Mouse (Mus musculus) midbrain, embryonic 11.5 days (tissue): Measurements from ENCODE around the gene Qpctl. TPM values are rescaled to one million over a fixed set of nuclear protein-coding genes. Genes with fewer than 3 reads are reported as not detected.

ENCODE experiments used
- ATAC-seq: fragments of 200-750 bp; cut with Nextera tagmentation; 2 replicates; pipeline ENCODE4 v1.8.0; 2017; ENCODE audit warnings: moderate TSS enrichment, moderate library complexity; ENCODE audit not compliant: low FRiP score
- DNase-seq: peaks from one replicate; pipeline ENCODE4 v3.0.0; 2015; ENCODE audit warnings: low spot score; ENCODE audit errors: missing footprints
- H3K27ac ChIP-seq: fragments of 300-500 bp; sonication (generic); 2 replicates; pipeline ENCODE4 v1.5.1; 2014; ENCODE audit warnings: low read depth, low read length
- H3K27me3 ChIP-seq: fragments of 300-500 bp; sonication (generic); 2 replicates; pipeline ENCODE4 v1.6.1; 2014; ENCODE audit warnings: mild to moderate bottlenecking, low read length, moderate library complexity, mixed read lengths; ENCODE audit not compliant: control insufficient read depth, insufficient read depth
- H3K36me3 ChIP-seq: fragments of 300-500 bp; sonication (generic); 2 replicates; pipeline ENCODE4 v1.6.1; 2014; ENCODE audit warnings: mild to moderate bottlenecking, low read length, moderate library complexity, mixed read lengths; ENCODE audit not compliant: control insufficient read depth, insufficient read depth
- H3K4me1 ChIP-seq: fragments of 300-500 bp; sonication (generic); 2 replicates; pipeline ENCODE4 v1.6.1; 2014; ENCODE audit warnings: low read length; ENCODE audit not compliant: control insufficient read depth, insufficient read depth
- H3K4me2 ChIP-seq: fragments of 300-500 bp; sonication (generic); 2 replicates; pipeline ENCODE4 v1.6.1; 2014; ENCODE audit warnings: mild to moderate bottlenecking, moderate library complexity
- H3K4me3 ChIP-seq: fragments of 300-500 bp; sonication (generic); 2 replicates; pipeline ENCODE4 v1.5.1; 2014; ENCODE audit warnings: low read depth, low read length
- H3K9ac ChIP-seq: fragments of 300-500 bp; sonication (generic); 2 replicates; pipeline ENCODE4 v1.6.1; 2014; ENCODE audit warnings: low read length
- H3K9me3 ChIP-seq: fragments of 300-500 bp; sonication (generic); 2 replicates; pipeline ENCODE4 v1.6.1; 2016; ENCODE audit warnings: low read length; ENCODE audit not compliant: control insufficient read depth
- WGBS: fragments of 180-500 bp; shearing (Covaris S2); extraction: QIAGEN DNeasy Blood & Tissue Kit; methylation state at CpG from one replicate; pipeline ENCODE4 v1.1.7; 2014; 5-methylcytosine and 5-hydroxymethylcytosine counted together
- polyA plus RNA-seq: library from polyadenylated mRNA; unstranded; fragments of >200 nt; fragmentation: Nextera tagmentation; extraction: Ambion mirVana; gene quantifications from 2 replicates; pipeline ENCODE4 v1.2.1, GENCODE M21; 2014

Gene Qpctl
- polyA plus RNA-seq, 1 experiment from 2014 or later = 11.4 TPM

DNA sequence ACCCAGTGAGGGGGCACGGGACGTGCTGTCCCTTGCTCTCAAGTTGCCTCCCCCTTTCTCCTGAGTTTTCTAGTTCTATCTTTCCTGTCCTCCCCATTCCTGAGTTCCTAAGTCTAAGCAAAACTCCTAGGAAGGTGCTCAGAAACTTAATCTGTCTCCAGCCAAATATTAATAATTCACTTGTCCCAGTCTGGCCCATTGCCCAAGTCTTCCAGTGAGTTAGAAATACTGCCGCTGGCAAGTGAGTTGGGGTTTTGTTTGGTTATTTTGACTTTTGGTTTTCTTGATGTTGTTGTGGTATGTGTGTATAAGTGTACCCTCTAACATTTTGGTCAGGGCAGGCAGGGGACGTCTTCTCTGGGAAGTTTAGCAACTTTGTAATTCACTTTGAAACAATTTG lies 27.4 kb downstream of the Qpctl start:
- H3K4me2 ChIP-seq = no peak overlapping the region
- H3K4me3 ChIP-seq = no peak overlapping the region
- no peak overlapping the region for H3K27ac ChIP-seq
- H3K9me3 ChIP-seq = no peaks in the 10 kb centered on the region
- no peak for DNase-seq
- H3K36me3 ChIP-seq = no peaks in the 10 kb centered on the region
- ATAC-seq = no peak
- peaks cover 10% of the 10 kb centered on the region; the same call in 1 of the 2 replicates for H3K27me3 ChIP-seq
- 96% methylated on average over 4 of the region's 4 CpGs for WGBS
- H3K4me1 ChIP-seq = peaks cover 11% of the 10 kb centered on the region
- H3K9ac ChIP-seq = no peak overlapping the region

DNA sequence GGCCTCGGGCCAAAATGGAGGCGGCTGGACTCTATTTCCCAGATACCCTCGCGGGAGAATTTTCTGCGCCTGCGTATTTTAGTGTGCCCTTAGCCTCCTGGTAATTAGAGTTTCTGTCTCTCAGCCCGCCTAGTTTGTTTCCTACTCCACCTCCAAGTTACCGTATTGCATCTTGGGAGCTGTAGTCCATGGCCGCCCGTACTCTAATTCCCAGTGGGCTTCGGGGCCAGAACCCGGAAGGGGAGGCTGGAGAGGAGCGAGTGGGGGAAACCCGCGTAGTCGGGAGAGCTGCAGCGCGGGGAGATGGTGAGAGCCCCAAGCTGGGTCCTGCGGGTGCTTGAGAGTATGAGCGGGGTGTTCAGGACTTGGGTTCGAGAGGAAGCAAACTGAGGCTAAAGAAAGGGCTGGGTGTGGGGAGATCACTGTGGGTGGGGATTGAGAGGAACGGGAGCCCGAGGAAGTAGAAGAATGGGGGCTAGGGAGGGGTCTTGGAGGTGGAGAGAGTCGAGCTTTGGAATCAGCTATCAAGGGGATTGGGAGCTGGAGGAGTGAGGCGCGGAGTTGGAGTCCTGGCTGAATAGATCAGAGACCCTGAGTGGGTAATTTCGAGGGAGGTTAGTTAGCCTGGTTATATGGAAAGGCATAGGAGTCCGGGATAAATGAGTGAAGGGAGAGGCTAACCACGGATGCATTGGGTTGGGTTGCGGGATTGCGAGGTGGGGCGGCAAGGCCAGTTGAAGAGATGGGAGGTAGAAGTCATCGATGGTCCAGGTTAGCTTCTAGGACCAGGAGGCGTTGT lies 29.3 kb downstream of the Qpctl start, which contains the start of gene Fbxo46:
Gene Fbxo46, plus strand, starts transcription at position 229 of the 799 bp plus-strand sequence.
- H3K27ac ChIP-seq = no peak within 1 kb of the TSS; the same call in 1 of the 2 replicates

DNA sequence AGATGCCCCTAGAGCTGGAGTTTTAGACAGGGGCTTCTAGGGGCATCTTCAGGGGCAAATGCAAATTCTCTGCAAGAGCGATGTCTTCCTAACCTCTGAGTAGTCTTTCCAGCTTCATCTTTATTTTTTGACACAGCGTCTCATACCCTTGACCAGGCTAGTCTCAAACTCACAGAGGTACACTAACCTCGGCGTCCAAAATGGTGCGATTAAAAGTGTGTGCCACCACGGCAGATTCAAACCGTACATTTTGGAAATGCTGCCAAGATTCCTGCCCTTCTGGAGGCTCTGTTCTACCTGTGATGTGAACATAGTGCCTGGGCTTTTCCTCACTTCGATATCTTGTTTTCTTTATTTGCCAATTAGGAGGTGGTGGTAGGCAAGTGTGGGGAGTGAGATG lies 30.0 kb downstream of the Qpctl start:
- no peak overlapping the region for H3K4me3 ChIP-seq
- no peak overlapping the region for H3K4me2 ChIP-seq
- WGBS = 93% methylated on average over 8 of the region's 8 CpGs

More for the DNA sequence above, 29.3 kb downstream of the Qpctl start, which contains the start of gene Fbxo46:
- Histone ChIP-seq H3K36me3 (no peaks in the 10 kb centered on the region), H3K4me3 (peak within 1 kb of the TSS; percentile 72), H3K4me1 (peaks cover 11% of the 10 kb centered on the region), H3K27me3 (peaks cover 10% of the 10 kb centered on the region; the same call in 1 of the 2 replicates), H3K9me3 (no peaks in the 10 kb centered on the region), H3K4me2 (peak within 1 kb of the TSS; percentile 90), H3K9ac (peak within 1 kb of the TSS; percentile 81)
- ATAC-seq (peak; percentile 96), DNase-seq (peak; percentile 99)
- WGBS = 2% methylated on average over 34 of the region's 34 CpGs

DNA sequence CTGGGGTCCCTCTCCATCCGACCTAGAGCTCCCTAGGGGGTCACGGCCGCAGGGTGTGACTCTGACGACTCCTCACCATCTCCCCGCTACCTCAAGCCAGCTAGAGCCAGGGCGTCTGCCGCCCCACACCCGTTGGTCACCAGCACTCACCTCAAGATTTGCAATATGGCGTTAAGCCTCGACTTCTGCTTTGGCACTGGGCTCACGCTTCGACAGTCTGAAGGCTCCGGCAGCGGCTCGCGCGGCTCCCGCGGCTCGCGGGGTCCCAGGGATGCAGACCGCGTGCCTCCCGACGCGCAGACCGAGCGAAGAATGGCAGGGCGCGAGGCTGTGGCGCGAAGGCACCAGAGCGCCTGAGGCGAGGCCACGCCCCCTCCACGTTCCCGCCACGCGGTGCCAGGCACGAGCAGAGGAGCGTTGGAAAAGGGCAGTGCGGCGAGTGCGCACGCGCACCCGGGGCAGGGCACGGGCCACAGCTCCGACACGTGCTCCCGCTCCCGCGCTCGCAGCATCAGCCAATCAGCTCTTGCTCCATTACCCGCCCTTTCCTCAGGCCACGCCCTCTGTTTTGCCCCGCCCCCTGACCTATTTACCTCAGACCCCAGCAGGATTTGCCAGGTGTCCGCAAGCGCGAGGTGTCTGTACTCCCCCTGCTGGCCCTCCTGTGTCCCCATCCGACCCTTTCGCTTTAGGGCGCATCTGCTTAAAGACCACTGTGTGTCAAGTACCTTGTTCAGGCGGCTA lies 30.9 kb downstream of the Qpctl start, which contains the start of gene Gm4969:
Gene Gm4969, minus strand, starts transcription at position 341 of the 744 bp plus-strand sequence.
- H3K9me3 ChIP-seq = no peaks in the 10 kb centered on the region
- H3K9ac ChIP-seq = no peak within 1 kb of the TSS

More for the DNA sequence above, 30.0 kb downstream of the Qpctl start:
- peak; percentile 85 for DNase-seq
- no peak overlapping the region for H3K9ac ChIP-seq
- no peaks in the 10 kb centered on the region for H3K36me3 ChIP-seq
- H3K4me1 ChIP-seq = peaks cover 11% of the 10 kb centered on the region
- peaks cover 10% of the 10 kb centered on the region; the same call in 1 of the 2 replicates for H3K27me3 ChIP-seq
- peak; percentile 43 for ATAC-seq
- H3K9me3 ChIP-seq = no peaks in the 10 kb centered on the region
- no peak overlapping the region for H3K27ac ChIP-seq

DNA sequence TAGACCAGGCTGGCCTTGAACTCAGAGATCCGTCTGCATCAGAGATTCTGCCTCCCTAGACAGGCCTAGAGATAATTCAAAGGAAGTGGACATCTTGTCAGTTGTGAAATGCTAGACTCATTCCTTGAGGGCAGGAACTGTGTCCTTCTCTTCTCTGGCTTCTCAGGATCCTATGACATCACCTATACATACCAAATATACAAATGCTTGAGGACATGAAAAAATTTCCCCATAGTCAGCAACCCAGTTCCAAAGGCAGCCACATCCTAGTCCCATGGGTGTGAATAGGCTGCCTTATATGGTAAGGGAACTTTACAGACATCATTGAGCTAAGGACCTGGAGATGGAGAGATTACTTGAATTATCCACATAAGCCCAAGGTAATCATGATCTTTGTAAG lies 39.5 kb downstream of the Qpctl start:
- Histone ChIP-seq H3K9me3 (no peaks in the 10 kb centered on the region), H3K36me3 (no peaks in the 10 kb centered on the region), H3K27ac (no peak overlapping the region), H3K27me3 (no peaks in the 10 kb centered on the region), H3K4me3 (no peak overlapping the region), H3K4me1 (no peaks in the 10 kb centered on the region), H3K9ac (no peak overlapping the region), H3K4me2 (no peak overlapping the region)
- 90% methylated on average over 1 of the region's 1 CpGs for WGBS
- ATAC-seq (no peak), DNase-seq (no peak)

More for the DNA sequence above, 30.9 kb downstream of the Qpctl start, which contains the start of gene Gm4969:
- peak within 1 kb of the TSS; percentile 23; the same call in 1 of the 2 replicates for H3K4me2 ChIP-seq
- H3K4me1 ChIP-seq = peaks cover 11% of the 10 kb centered on the region
- no peak within 1 kb of the TSS for H3K27ac ChIP-seq
- ATAC-seq (peak; percentile 26), DNase-seq (peak; percentile 94)
- peak within 1 kb of the TSS; percentile 10; the same call in 1 of the 2 replicates for H3K4me3 ChIP-seq
- H3K36me3 ChIP-seq = no peaks in the 10 kb centered on the region
- WGBS = 21% methylated on average over 64 of the region's 64 CpGs
- peaks cover 10% of the 10 kb centered on the region; the same call in 1 of the 2 replicates for H3K27me3 ChIP-seq

DNA sequence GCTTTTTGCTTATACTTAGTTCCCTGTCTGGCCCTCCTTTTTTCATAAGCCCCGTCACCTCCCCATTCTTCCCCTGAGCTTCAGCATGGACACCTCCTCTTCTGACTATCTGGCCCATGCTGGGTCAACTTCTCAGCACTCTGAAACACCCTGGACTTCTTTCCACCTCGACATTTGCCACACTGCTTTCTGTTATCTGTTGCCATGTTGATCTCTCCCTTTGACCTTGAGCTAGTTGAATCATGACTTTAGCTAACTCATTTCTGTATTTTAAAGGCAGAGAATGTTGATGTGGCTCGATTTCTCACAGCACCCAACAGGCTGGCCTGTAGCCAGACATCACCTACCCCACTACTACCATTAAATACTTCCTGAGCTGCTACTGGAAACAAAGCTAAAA lies 41.7 kb downstream of the Qpctl start:
- Histone ChIP-seq H3K4me1 (no peaks in the 10 kb centered on the region), H3K36me3 (no peaks in the 10 kb centered on the region), H3K27ac (no peak overlapping the region), H3K27me3 (no peaks in the 10 kb centered on the region), H3K4me3 (no peak overlapping the region), H3K9me3 (no peaks in the 10 kb centered on the region), H3K9ac (no peak overlapping the region), H3K4me2 (no peak overlapping the region)
- DNase-seq (no peak), ATAC-seq (no peak)
- WGBS = 64% methylated on average over 3 of the region's 3 CpGs

DNA sequence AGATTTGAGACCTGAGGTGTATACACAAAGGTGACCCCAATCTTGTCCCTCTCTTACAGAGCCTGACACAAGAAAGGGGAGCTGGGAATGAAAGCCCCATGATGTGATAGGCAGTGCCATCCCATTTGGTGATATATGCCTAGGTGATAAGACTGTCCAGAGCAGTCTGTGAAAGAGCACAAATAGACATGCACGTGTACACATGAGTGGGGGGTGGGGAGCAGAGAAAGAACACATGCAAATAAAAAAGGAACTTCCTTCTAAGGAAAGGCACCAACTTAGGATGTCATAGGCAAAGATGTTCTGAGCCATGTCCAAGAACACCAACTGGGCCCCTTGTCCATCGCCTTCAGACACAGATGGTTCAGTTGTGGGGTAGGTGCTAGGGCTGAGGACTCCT lies 44.6 kb downstream of the Qpctl start:
- no peak for DNase-seq
- H3K4me1 ChIP-seq = no peaks in the 10 kb centered on the region
- H3K27me3 ChIP-seq = no peaks in the 10 kb centered on the region
- WGBS = 84% methylated on average over 2 of the region's 2 CpGs
- H3K4me2 ChIP-seq = no peak overlapping the region
- no peak for ATAC-seq
- no peaks in the 10 kb centered on the region for H3K36me3 ChIP-seq
- H3K4me3 ChIP-seq = no peak overlapping the region
- no peak overlapping the region for H3K27ac ChIP-seq
- no peaks in the 10 kb centered on the region for H3K9me3 ChIP-seq
- H3K9ac ChIP-seq = no peak overlapping the region

DNA sequence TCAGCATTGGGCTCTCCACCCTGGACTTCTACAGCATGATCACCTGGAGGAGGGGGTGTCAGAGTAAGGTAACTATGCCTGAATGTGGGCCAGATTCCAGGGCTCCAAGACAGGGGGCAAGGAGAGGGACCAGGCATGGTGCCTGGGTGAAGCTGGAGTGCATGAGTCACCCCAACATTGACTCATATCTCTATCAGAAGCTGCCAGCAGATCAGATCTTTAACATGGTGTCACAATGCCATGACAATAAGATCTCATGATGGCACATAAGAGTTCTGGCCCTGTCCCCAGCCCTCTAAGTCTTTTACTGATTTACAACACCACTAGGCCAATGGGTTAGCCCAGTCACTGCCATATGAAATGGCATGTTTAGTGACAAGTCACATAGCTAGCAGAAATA lies 45.4 kb downstream of the Qpctl start:
- ATAC-seq (no peak), DNase-seq (no peak)
- Histone ChIP-seq H3K27ac (no peak overlapping the region), H3K9me3 (no peaks in the 10 kb centered on the region), H3K4me1 (no peaks in the 10 kb centered on the region), H3K36me3 (no peaks in the 10 kb centered on the region), H3K4me2 (no peak overlapping the region), H3K9ac (no peak overlapping the region), H3K4me3 (no peak overlapping the region), H3K27me3 (no peaks in the 10 kb centered on the region)

DNA sequence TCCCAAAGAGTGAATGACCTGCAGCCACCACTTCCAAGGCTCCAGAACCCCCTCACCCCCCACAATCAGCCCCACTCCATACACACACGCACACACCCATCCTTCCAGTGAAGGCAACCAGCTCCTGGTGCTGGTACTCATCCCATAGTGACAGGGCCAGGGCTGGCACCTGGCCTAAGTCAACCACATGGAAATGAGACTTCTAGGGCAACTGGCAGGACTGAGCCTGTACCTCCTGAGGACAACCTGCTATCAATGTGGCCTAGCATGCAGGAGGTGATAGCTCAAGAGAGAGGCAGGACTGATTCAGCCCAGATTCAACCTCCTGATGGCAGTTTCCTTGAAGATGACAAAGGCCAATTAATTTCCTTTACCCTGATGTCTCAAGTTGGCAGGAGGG lies 48.8 kb downstream of the Qpctl start:
- WGBS = 77% methylated on average over 1 of the region's 1 CpGs
- ATAC-seq = no peak

More for the DNA sequence above, 48.8 kb downstream of the Qpctl start:
- H3K36me3 ChIP-seq = no peaks in the 10 kb centered on the region; the same call in 1 of the 2 replicates
- no peaks in the 10 kb centered on the region for H3K9me3 ChIP-seq
- H3K9ac ChIP-seq = no peak overlapping the region
- H3K4me2 ChIP-seq = no peak overlapping the region
- H3K27ac ChIP-seq = no peak overlapping the region
- H3K4me3 ChIP-seq = no peak overlapping the region
- DNase-seq = no peak
- peaks cover 17% of the 10 kb centered on the region for H3K4me1 ChIP-seq
- H3K27me3 ChIP-seq = no peaks in the 10 kb centered on the region
